Mouse (Mus musculus): ENCODE measurements around the gene Gsdma2.

- TF ChIP-seq POLR2A (IDR thresholded peaks at IDR 0.05; ENCODE audit: borderline replicate concordance, extremely low read depth, insufficient read depth, insufficient read length, poor library complexity, severe bottlenecking) (no peak), CTCF (IDR thresholded peaks at IDR 0.05; ENCODE audit: borderline replicate concordance, extremely low read depth, insufficient read depth, insufficient read length) (no peak)
Observed at GRCm38 (mm10) chr11:98598851-98599290, 47.7 kb upstream of the Gsdma2 start.
